Mouse (Mus musculus) testis, adult 2 months (tissue): ENCODE results near the gene Gm10721. TPM values are rescaled to one million over a fixed set of nuclear protein-coding genes. Genes with fewer than 3 reads are reported as not detected.
"Not testable (repeated sequence)": the region's sequence is repeated elsewhere in the genome, so short reads cannot be mapped to it uniquely, and the experiment has no call there.

Experiments used
- H3K27ac ChIP-seq: fragments of 200-500 bp; 2 replicates; pipeline ENCODE4 v1.5.1; 2012; ENCODE audit warnings: low read depth, low read length; ENCODE audit not compliant: control insufficient read depth, insufficient read depth
- H3K27me3 ChIP-seq: fragments of 200-500 bp; 2 replicates; pipeline ENCODE4 v1.6.1; 2012; ENCODE audit warnings: mild to moderate bottlenecking, low read length, moderate library complexity; ENCODE audit not compliant: control insufficient read depth, insufficient read depth
- H3K36me3 ChIP-seq: fragments of 200-500 bp; 2 replicates; pipeline ENCODE4 v1.6.1; 2012; ENCODE audit warnings: mild to moderate bottlenecking, low read length; ENCODE audit not compliant: control insufficient read depth, insufficient read depth
- H3K4me1 ChIP-seq: fragments of 200-500 bp; 2 replicates; pipeline ENCODE4 v1.6.1; 2012; ENCODE audit warnings: low read length; ENCODE audit not compliant: control insufficient read depth, insufficient read depth
- H3K4me3 ChIP-seq: fragments of 200-500 bp; 2 replicates; pipeline ENCODE4 v1.5.1; 2012; ENCODE audit warnings: low read depth, mild to moderate bottlenecking, low read length, moderate library complexity, mixed read lengths; ENCODE audit not compliant: control insufficient read depth
- polyA plus RNA-seq: library from polyadenylated mRNA; depleted of rRNA; stranded (reverse); fragments of >200 nt; gene quantifications from 2 replicates; pipeline ENCODE4 v1.2.3, GENCODE M21; 2012; rRNA removed

Gene Gm10721
- not detected in 2 replicates for polyA plus RNA-seq

GRCm38 (mm10) chr9:3012733-3013279, at the start of gene Gm10721:
Gm10721 (plus strand) TSS chr9:3013140.
- not testable (repeated sequence) for H3K27me3 ChIP-seq, H3K36me3 ChIP-seq, H3K4me3 ChIP-seq, H3K27ac ChIP-seq, H3K4me1 ChIP-seq

GRCm38 (mm10) chr9:3000445-3000972, 12.4 kb upstream of the Gm10721 start, which contains the start of gene Gm10722:
Gm10722 (plus strand) TSS chr9:3000922.
- not testable (repeated sequence) for H3K4me1 ChIP-seq, H3K27ac ChIP-seq, H3K27me3 ChIP-seq, H3K36me3 ChIP-seq, H3K4me3 ChIP-seq

- H3K4me3 ChIP-seq, H3K4me1 ChIP-seq, H3K27me3 ChIP-seq: not testable (repeated sequence)
Observed at GRCm38 (mm10) chr9:3001006-3001405, 11.9 kb upstream of the Gm10721 start.

GRCm38 (mm10) chr9:3001948-3002659, 10.8 kb upstream of the Gm10721 start:
- not testable (repeated sequence) for H3K27me3 ChIP-seq, H3K36me3 ChIP-seq, H3K27ac ChIP-seq, H3K4me3 ChIP-seq, H3K4me1 ChIP-seq

More at GRCm38 (mm10) chr9:3001006-3001405, 11.9 kb upstream of the Gm10721 start:
- H3K36me3 ChIP-seq, H3K27ac ChIP-seq: not testable (repeated sequence)

- not testable (repeated sequence) for H3K27ac ChIP-seq, H3K4me1 ChIP-seq, H3K27me3 ChIP-seq, H3K36me3 ChIP-seq, H3K4me3 ChIP-seq
Observed at GRCm38 (mm10) chr9:3002794-3003396, 10.0 kb upstream of the Gm10721 start, which contains the start of gene Gm11168. Gm11168 (plus strand) TSS chr9:3003346.

GRCm38 (mm10) chr9:3006179-3006578, 6.8 kb upstream of the Gm10721 start:
- not testable (repeated sequence) for H3K4me3 ChIP-seq, H3K4me1 ChIP-seq, H3K27me3 ChIP-seq, H3K36me3 ChIP-seq, H3K27ac ChIP-seq

GRCm38 (mm10) chr9:3006636-3007035, 6.3 kb upstream of the Gm10721 start:
- not testable (repeated sequence) for H3K36me3 ChIP-seq, H3K4me3 ChIP-seq, H3K4me1 ChIP-seq, H3K27ac ChIP-seq, H3K27me3 ChIP-seq

GRCm38 (mm10) chr9:3007272-3007671, 5.7 kb upstream of the Gm10721 start:
- H3K27ac ChIP-seq, H3K36me3 ChIP-seq, H3K4me3 ChIP-seq, H3K4me1 ChIP-seq, H3K27me3 ChIP-seq: not testable (repeated sequence)

GRCm38 (mm10) chr9:3009331-3009730, 3.6 kb upstream of the Gm10721 start:
- H3K27me3 ChIP-seq, H3K4me1 ChIP-seq, H3K36me3 ChIP-seq, H3K27ac ChIP-seq, H3K4me3 ChIP-seq: not testable (repeated sequence)

GRCm38 (mm10) chr9:3012054-3012621, 802 bp upstream of the Gm10721 start:
- not testable (repeated sequence) for H3K27me3 ChIP-seq, H3K36me3 ChIP-seq, H3K4me1 ChIP-seq

GRCm38 (mm10) chr9:3015354-3015753, 2.4 kb downstream of the Gm10721 start, which contains the start of gene Gm10720:
Gm10720 (plus strand) TSS chr9:3015654.
- not testable (repeated sequence) for H3K36me3 ChIP-seq, H3K27me3 ChIP-seq, H3K4me1 ChIP-seq, H3K4me3 ChIP-seq, H3K27ac ChIP-seq

More at GRCm38 (mm10) chr9:3012054-3012621, 802 bp upstream of the Gm10721 start:
- not testable (repeated sequence) for H3K27ac ChIP-seq, H3K4me3 ChIP-seq
